Mouse (Mus musculus) forebrain, embryonic 11.5 days (tissue): Measurements from ENCODE around the gene Prss53. TPM values are rescaled to one million over a fixed set of nuclear protein-coding genes. Genes with fewer than 3 reads are reported as not detected.
A peak's percentile ranks its signal among the peaks of the same experiment; 100 is the strongest.

Experiments
- ATAC-seq: fragments of 200-750 bp; cut with Nextera tagmentation; replicated peaks from 2 replicates; pipeline ENCODE4 v1.8.0; 2017; ENCODE audit warnings: moderate TSS enrichment; ENCODE audit not compliant: low FRiP score
- DNase-seq: peaks from one replicate; pipeline ENCODE4 v3.0.0-alpha.2; 2017; ENCODE audit warnings: low spot score
- H3K27ac ChIP-seq: fragments of 300-500 bp; sonication (generic); 2 replicates; pipeline ENCODE4 v1.5.1; 2014; ENCODE audit warnings: low read depth, low read length
- H3K27me3 ChIP-seq: fragments of 300-500 bp; sonication (generic); 2 replicates; pipeline ENCODE4 v1.6.1; 2014; ENCODE audit warnings: mild to moderate bottlenecking, low read length, mixed read lengths; ENCODE audit not compliant: control insufficient read depth, insufficient read depth
- H3K36me3 ChIP-seq: fragments of 300-500 bp; sonication (generic); 2 replicates; pipeline ENCODE4 v1.6.1; 2014; ENCODE audit warnings: mild to moderate bottlenecking, low read length, moderate library complexity, mixed read lengths; ENCODE audit not compliant: control insufficient read depth, insufficient read depth
- H3K4me1 ChIP-seq: fragments of 300-500 bp; sonication (generic); replicated peaks from 2 replicates; pipeline ENCODE4 v1.6.1; 2014; ENCODE audit warnings: low read length, mixed read lengths; ENCODE audit not compliant: control insufficient read depth, insufficient read depth
- H3K4me2 ChIP-seq: fragments of 300-500 bp; sonication (generic); 2 replicates; pipeline ENCODE4 v1.6.1; 2014; ENCODE audit warnings: low read depth, mild to moderate bottlenecking, low read length, moderate library complexity, mixed read lengths; ENCODE audit not compliant: severe bottlenecking
- H3K4me3 ChIP-seq: fragments of 300-500 bp; sonication (generic); 2 replicates; pipeline ENCODE4 v1.5.1; 2014; ENCODE audit warnings: low read depth, low read length
- H3K9ac ChIP-seq: fragments of 300-500 bp; sonication (generic); 2 replicates; pipeline ENCODE4 v1.6.1; 2014; ENCODE audit warnings: low read length
- H3K9me3 ChIP-seq: fragments of 300-500 bp; sonication (generic); 2 replicates; pipeline ENCODE4 v1.6.1; 2016; ENCODE audit warnings: low read length, mixed read lengths; ENCODE audit not compliant: control insufficient read depth
- WGBS: fragments of 180-500 bp; shearing (Covaris S2); extraction: QIAGEN DNeasy Blood & Tissue Kit; methylation state at CpG from one replicate; pipeline ENCODE4 v1.1.7; 2014; 5-methylcytosine and 5-hydroxymethylcytosine counted together
- polyA plus RNA-seq: library from polyadenylated mRNA; unstranded; fragments of >200 nt; fragmentation: Nextera tagmentation; extraction: Ambion mirVana; gene quantifications from 2 replicates; pipeline ENCODE4 v1.2.1, GENCODE M21; 2014

Gene Prss53
- polyA plus RNA-seq, 1 experiment from 2014 or later = 0.56 TPM

DNA sequence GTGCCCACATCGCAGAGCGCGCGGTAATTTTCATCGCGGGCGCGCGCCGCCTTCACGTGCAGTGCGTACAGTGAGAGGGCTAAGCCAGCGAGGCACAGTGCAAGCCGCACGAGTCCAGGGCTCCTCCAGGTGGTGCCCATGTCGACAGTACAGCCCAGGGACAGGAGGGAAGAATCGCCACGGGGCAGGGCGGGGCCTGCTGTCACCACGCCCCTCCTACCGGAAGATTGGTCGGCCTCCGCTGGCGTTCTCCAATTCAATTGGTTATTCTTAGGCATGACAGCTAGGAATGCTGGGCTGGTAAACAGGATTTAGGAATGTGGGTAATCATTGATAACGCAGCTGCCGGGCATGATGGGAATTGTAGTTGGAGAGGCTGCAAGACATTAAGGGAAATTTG is 4.7 kb upstream of the Prss53 start, which contains the start of the genes Gm21974 and Vkorc1:
TSS of gene Gm21974 (minus strand) at position 13 of the 400 bp plus-strand sequence.
TSS of gene Vkorc1 (minus strand) at position 176 of the 400 bp plus-strand sequence.
- 0 out of 2 replicates have a peak, but pooled peaks cover 6% of the 10 kb centered on the region for H3K4me1 ChIP-seq
- WGBS = under 1% methylated on average over 26 of the region's 26 CpGs
- ATAC-seq (peak; percentile 97), DNase-seq (peak; percentile 94)
- H3K9ac ChIP-seq = peak within 1 kb of the TSS; percentile 63
- no peaks in the 10 kb centered on the region for H3K9me3 ChIP-seq
- peak within 1 kb of the TSS; percentile 48 for H3K4me3 ChIP-seq
- no peaks in the 10 kb centered on the region for H3K36me3 ChIP-seq
- H3K27ac ChIP-seq = peak within 1 kb of the TSS; percentile 41; the same call in 1 of the 2 replicates
- H3K27me3 ChIP-seq = no peaks in the 10 kb centered on the region
- H3K4me2 ChIP-seq = peak within 1 kb of the TSS; percentile 83

DNA sequence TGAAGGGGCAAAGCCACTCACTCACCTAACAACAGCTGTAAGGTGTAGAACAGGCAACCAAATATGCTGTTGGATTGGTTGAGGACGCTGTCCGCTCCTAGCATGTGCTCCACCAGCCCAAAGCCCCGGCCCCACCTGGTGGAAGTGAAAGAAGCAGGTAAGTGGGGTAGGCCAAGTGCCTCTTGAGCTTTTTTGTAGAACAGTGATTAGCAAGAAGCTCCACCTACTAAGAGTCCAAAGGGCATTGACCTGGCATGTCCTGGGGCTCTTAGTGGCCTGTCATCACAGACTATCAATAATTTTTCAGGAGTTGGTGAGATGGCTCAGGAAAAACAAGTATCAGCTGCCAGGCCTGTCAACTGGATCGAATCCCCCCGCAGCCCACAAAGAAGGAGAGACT is 3.7 kb upstream of the Prss53 start:
- 82% methylated on average over 5 of the region's 5 CpGs for WGBS
- DNase-seq (no peak), ATAC-seq (no peak)
- H3K36me3 ChIP-seq = no peaks in the 10 kb centered on the region; the same call in 1 of the 2 replicates
- peak overlapping the region; percentile 83; the same call in 1 of the 2 replicates for H3K4me2 ChIP-seq
- H3K27me3 ChIP-seq = no peaks in the 10 kb centered on the region
- H3K4me3 ChIP-seq = peak overlapping the region; percentile 48; the same call in 1 of the 2 replicates
- no peak overlapping the region for H3K27ac ChIP-seq
- no peak overlapping the region; the same call in 1 of the 2 replicates for H3K9ac ChIP-seq
- 0 out of 2 replicates have a peak, but pooled peaks cover 6% of the 10 kb centered on the region for H3K4me1 ChIP-seq
- no peaks in the 10 kb centered on the region for H3K9me3 ChIP-seq

DNA sequence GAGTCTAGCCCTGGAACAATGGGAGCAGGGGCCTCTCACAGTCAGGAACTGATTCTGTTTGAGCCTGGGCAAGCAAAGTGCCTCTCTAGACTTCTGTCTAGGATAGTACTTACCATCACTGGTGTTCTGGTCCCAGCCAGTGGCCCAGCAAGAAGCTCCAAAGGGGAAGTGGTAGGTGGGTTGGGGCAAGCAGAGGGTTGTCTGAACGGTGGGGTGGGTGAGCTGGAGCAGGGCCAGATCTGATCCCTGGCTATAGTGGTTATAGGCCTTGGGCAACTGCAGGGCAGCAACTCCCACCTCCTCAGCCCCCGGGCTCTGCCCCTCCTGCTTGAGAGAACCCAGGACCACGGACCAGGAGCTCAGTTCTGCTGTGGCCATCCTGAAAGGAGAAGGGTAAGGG is 1.9 kb downstream of the Prss53 start:
- Histone ChIP-seq H3K4me2 (no peak overlapping the region), H3K4me3 (no peak overlapping the region)

GRCm38 (mm10) chr7:127887781-127888180 is 3.0 kb downstream of the Prss53 start:
- Histone ChIP-seq H3K27ac (no peak overlapping the region), H3K27me3 (no peaks in the 10 kb centered on the region), H3K4me2 (no peak overlapping the region), H3K36me3 (peaks cover 10% of the 10 kb centered on the region), H3K9ac (no peak overlapping the region), H3K4me3 (no peak overlapping the region), H3K4me1 (no peaks in the 10 kb centered on the region; the same call in 1 of the 2 replicates), H3K9me3 (no peaks in the 10 kb centered on the region)
- WGBS = 81% methylated on average over 3 of the region's 3 CpGs
- DNase-seq = no peak
- ATAC-seq = no peak

More for the DNA sequence above, 1.9 kb downstream of the Prss53 start:
- no peak for ATAC-seq
- H3K9ac ChIP-seq = no peak overlapping the region
- DNase-seq = no peak
- WGBS = 83% methylated on average over 3 of the region's 3 CpGs
- H3K9me3 ChIP-seq = no peaks in the 10 kb centered on the region
- no peaks in the 10 kb centered on the region for H3K27me3 ChIP-seq
- no peak overlapping the region for H3K27ac ChIP-seq
- H3K36me3 ChIP-seq = peaks cover 2% of the 10 kb centered on the region
- H3K4me1 ChIP-seq = no peaks in the 10 kb centered on the region

DNA sequence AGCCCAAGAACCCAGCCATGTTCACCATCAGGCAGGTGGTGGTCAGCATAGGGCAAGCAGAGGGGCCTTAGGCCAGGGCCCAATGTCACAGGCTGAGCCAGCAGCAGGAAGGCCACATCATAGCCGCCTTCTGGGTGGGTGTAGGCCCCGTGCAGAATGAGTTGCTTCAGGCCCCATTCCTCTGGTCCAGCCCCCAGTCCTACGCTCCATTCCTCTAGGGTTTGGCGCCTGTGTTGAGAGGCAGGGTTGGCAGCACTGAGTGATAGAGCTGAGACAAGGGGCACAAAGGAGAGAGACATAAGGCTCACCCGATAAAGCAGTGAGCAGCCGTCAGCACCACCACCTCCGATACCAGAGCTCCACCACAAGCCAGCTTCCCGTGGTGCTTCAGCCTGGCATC is 3.6 kb downstream of the Prss53 start:
- no peaks in the 10 kb centered on the region for H3K9me3 ChIP-seq
- no peaks in the 10 kb centered on the region for H3K27me3 ChIP-seq
- H3K4me1 ChIP-seq = no peaks in the 10 kb centered on the region; the same call in 1 of the 2 replicates
- ATAC-seq (no peak), DNase-seq (no peak)
- WGBS = 92% methylated on average over 8 of the region's 8 CpGs
- H3K9ac ChIP-seq = no peak overlapping the region
- H3K4me3 ChIP-seq = no peak overlapping the region
- peaks cover 16% of the 10 kb centered on the region for H3K36me3 ChIP-seq
- H3K27ac ChIP-seq = no peak overlapping the region
- H3K4me2 ChIP-seq = no peak overlapping the region

DNA sequence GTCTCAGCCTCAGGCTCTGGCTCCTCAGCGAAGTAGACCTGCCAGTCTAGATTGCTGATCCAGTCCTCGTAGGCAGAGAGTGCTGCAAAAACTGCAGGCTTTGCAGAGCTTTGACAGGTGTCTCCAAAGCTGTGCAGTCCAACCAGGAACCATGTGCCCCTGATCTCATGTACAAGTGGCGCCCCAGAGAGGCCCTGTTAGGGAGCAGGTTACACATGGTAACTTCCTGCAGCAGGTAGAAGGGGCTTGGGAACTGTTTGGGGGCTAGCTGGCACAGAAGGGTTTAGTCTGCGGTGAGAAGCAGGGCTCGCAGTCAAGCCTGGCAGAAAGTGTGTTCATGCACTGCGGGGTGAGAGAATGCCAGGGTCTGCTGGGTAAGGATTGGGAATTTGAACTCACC is 4.2 kb downstream of the Prss53 start:
- no peak for DNase-seq
- ATAC-seq = no peak
- H3K36me3 ChIP-seq = peaks cover 22% of the 10 kb centered on the region
- no peaks in the 10 kb centered on the region for H3K9me3 ChIP-seq
- no peaks in the 10 kb centered on the region; the same call in 1 of the 2 replicates for H3K4me1 ChIP-seq
- H3K4me3 ChIP-seq = no peak overlapping the region
- WGBS = 93% methylated on average over 6 of the region's 6 CpGs
- H3K9ac ChIP-seq = no peak overlapping the region
- H3K27ac ChIP-seq = no peak overlapping the region
- H3K4me2 ChIP-seq = no peak overlapping the region
- no peaks in the 10 kb centered on the region for H3K27me3 ChIP-seq

DNA sequence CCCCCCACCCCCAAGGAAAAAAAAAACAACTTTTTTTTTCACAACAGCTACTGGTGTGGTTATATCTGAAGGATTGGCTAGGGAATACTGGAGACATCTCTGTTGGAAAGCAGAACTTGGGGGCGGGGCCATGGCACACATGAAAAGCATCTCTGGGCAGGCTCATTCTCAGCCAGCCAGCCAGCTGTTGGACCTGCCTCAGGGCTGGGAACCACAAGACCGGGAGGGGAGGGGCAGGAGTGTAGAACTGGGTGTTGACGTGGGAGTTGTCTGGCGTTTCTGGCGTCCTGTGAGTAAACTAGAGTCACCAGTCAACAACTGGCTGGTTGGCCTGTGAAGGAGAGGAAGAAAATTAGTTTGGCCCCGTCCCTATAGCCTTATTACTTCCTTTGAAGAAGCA is 4.8 kb downstream of the Prss53 start:
- ATAC-seq (no peak), DNase-seq (no peak)
- WGBS = 85% methylated on average over 6 of the region's 6 CpGs
- H3K4me1 ChIP-seq = no peaks in the 10 kb centered on the region; the same call in 1 of the 2 replicates
- no peak overlapping the region for H3K27ac ChIP-seq
- no peak overlapping the region for H3K4me3 ChIP-seq
- peaks cover 28% of the 10 kb centered on the region for H3K36me3 ChIP-seq
- H3K9ac ChIP-seq = no peak overlapping the region
- no peak overlapping the region for H3K4me2 ChIP-seq
- H3K9me3 ChIP-seq = no peaks in the 10 kb centered on the region
- H3K27me3 ChIP-seq = no peaks in the 10 kb centered on the region

DNA sequence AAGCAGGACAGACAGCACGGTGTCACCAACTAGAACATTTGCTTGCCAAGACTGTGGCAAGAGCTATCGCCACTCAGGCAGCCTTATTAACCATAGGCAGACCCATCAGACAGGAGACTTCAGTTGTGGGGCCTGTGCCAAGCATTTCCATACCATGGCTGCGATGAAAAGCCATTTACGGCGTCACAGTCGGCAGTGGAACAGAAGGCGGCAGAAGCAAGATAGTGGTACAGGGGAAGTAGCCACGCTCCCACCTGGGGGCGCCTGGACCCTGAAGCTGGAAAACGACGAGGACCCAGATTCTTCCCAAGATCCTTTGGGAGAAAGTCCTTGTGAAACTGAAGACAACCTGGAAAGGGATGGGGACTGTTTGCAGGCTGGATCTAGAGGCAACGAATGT is 10.3 kb downstream of the Prss53 start:
- DNase-seq = no peak
- no peak overlapping the region for H3K4me2 ChIP-seq
- H3K4me1 ChIP-seq = peaks cover 6% of the 10 kb centered on the region
- H3K4me3 ChIP-seq = no peak overlapping the region
- no peaks in the 10 kb centered on the region for H3K9me3 ChIP-seq
- no peak overlapping the region for H3K9ac ChIP-seq
- H3K27ac ChIP-seq = no peak overlapping the region
- ATAC-seq = no peak
- peaks cover 45% of the 10 kb centered on the region for H3K36me3 ChIP-seq
- no peaks in the 10 kb centered on the region for H3K27me3 ChIP-seq
- 89% methylated on average over 12 of the region's 12 CpGs for WGBS

DNA sequence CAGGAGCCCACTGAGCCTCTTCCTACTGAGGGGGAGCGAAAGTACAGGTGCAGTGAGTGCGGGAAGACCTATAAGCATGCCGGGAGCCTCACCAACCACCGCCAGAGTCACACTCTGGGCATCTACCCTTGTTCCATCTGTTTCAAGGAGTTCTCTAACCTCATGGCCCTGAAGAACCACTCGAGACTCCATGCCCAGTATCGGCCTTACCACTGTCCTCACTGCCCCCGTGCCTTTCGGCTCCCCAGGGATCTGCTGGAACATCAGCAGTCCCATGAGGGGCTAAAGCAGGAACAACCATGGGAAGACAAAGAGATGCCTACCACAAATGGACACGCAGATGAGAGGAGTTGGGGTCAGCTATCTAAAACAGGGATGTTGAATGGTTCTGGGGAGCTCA is 11.5 kb downstream of the Prss53 start:
- WGBS = 93% methylated on average over 9 of the region's 9 CpGs
- no peak for ATAC-seq
- H3K27ac ChIP-seq = no peak overlapping the region
- peaks cover 9% of the 10 kb centered on the region for H3K4me1 ChIP-seq
- no peak overlapping the region for H3K4me2 ChIP-seq
- no peak overlapping the region for H3K4me3 ChIP-seq
- H3K36me3 ChIP-seq = peaks cover 45% of the 10 kb centered on the region
- no peaks in the 10 kb centered on the region for H3K9me3 ChIP-seq
- H3K27me3 ChIP-seq = no peaks in the 10 kb centered on the region
- DNase-seq = no peak
- no peak overlapping the region for H3K9ac ChIP-seq
